Mouse (Mus musculus) kidney, adult 2 months (tissue): ENCODE results near the gene Nup107. TPM values are rescaled to one million over a fixed set of nuclear protein-coding genes. Genes with fewer than 3 reads are reported as not detected.

Source experiments
- DNase-seq: peaks from one replicate; pipeline ENCODE4 v3.0.0; 2021
- H3K27ac ChIP-seq: fragments of 200-500 bp; 2 replicates; pipeline ENCODE4 v1.5.1; 2012; ENCODE audit warnings: low read depth, low read length, control low read depth, inconsistent platforms; ENCODE audit not compliant: insufficient read depth
- H3K27me3 ChIP-seq: fragments of 200-500 bp; replicated peaks from 2 replicates; pipeline ENCODE4 v1.6.1; 2012; ENCODE audit warnings: mild to moderate bottlenecking, moderate library complexity, low read length, inconsistent platforms; ENCODE audit not compliant: control insufficient read depth, insufficient read depth
- H3K36me3 ChIP-seq: fragments of 200-500 bp; 2 replicates; pipeline ENCODE4 v1.6.1; 2012; ENCODE audit warnings: mild to moderate bottlenecking, moderate library complexity, low read length, inconsistent platforms; ENCODE audit not compliant: control insufficient read depth, insufficient read depth
- H3K4me1 ChIP-seq: fragments of 200-500 bp; 2 replicates; pipeline ENCODE4 v1.6.1; 2011; ENCODE audit warnings: low read length; ENCODE audit not compliant: control insufficient read depth, insufficient read depth
- H3K4me3 ChIP-seq: fragments of 200-500 bp; 2 replicates; pipeline ENCODE4 v1.5.1; 2011; ENCODE audit warnings: mild to moderate bottlenecking, low read depth, low read length, control low read depth; ENCODE audit not compliant: insufficient read depth
- CTCF ChIP-seq: fragments of 200-500 bp; conservative IDR thresholded peaks from 2 replicates; pipeline ENCODE4 v1.5.1; 2011; ENCODE audit warnings: low read depth, mild to moderate bottlenecking, control low read depth, low read length, moderate library complexity, mixed read lengths; ENCODE audit not compliant: insufficient read depth, insufficient read length
- POLR2A ChIP-seq: fragments of 200-500 bp; IDR thresholded peaks from one replicate; pipeline ENCODE4 v1.6.1; 2011; ENCODE audit warnings: low read depth, low read length, control low read depth
- WGBS: fragments of 180-500 bp; shearing (Covaris S2); methylation state at CpG from one replicate; pipeline ENCODE4 v1.1.7; 2018; 5-methylcytosine and 5-hydroxymethylcytosine counted together
- polyA plus RNA-seq: library from polyadenylated mRNA; depleted of rRNA; stranded (reverse); fragments of >200 nt; gene quantifications from 2 replicates; pipeline ENCODE4 v1.2.3, GENCODE M21; 2012

The Nup107 gene
- polyA plus RNA-seq, 1 experiment = 4.6 TPM

DNA sequence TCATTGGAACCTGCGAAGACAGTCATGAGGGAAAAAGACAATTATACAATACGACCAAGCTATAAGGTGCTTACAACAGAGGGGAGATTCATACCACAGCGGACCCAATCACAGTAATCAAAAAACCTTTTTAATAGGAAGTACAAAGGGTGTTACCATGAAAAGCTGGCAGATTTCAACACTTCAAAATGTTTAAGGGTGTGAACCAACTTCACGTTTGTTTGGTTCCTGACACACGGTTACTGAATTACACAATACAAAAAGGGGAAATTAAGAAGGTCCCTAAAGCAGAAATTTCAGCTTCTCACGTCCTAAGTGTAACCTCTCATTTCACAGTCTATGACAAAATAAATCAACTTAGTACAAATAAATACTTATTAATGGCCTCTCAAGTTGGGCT, 26.1 kb upstream of the Nup107 start:
- H3K4me1 ChIP-seq = no peaks in the 10 kb centered on the region
- H3K27me3 ChIP-seq = no peaks in the 10 kb centered on the region
- TF ChIP-seq CTCF = no peak
- no peak for TF ChIP-seq POLR2A
- H3K36me3 ChIP-seq = peaks cover 20% of the 10 kb centered on the region
- no peak overlapping the region for H3K4me3 ChIP-seq
- WGBS = 84% methylated on average over 6 of the region's 6 CpGs
- H3K27ac ChIP-seq = no peak overlapping the region
- DNase-seq = no peak

DNA sequence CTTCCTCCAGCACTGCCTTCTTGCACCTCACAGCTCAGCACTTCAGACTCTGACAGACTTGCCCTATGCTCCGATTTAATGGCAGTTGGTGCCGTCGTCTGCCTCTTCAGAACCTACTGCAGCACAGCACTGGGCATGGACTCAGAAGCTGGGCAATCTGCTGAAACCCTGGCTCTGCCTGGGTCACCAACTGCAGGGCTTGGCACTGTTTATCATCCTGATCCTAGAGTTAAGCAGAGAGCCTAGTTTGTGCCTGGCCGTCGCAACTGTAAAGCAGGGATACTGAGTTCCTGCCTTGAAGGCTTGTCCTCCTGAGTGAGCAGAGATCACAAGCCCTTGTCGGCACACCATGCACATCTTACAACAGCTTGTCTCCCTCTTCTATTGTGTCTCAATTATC, 24.2 kb upstream of the Nup107 start:
- no peak overlapping the region for H3K27ac ChIP-seq
- no peak for TF ChIP-seq CTCF
- no peak for TF ChIP-seq POLR2A
- no peaks in the 10 kb centered on the region for H3K27me3 ChIP-seq
- peaks cover 18% of the 10 kb centered on the region for H3K36me3 ChIP-seq
- 89% methylated on average over 6 of the region's 6 CpGs for WGBS
- no peaks in the 10 kb centered on the region for H3K4me1 ChIP-seq
- DNase-seq = no peak
- H3K4me3 ChIP-seq = no peak overlapping the region

DNA sequence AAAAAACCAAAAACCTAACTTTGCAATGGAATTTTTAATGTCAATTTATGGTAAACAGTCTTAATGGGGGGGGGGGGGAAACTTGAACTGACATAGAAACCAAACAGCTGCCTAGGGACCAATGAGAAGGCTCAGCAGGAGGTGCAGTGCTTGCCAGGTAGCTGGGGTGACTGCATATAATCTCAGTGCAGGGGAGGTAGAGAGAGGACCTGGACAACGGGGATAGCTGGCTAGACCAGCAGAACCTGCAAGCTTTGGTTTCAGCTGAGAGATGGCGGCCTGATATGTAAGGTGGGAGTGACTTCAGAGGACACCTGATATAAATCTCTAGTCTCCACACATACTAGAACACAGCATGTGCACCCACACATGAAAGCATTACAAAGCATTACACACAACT, 20.0 kb upstream of the Nup107 start:
- no peak for DNase-seq
- Histone ChIP-seq H3K4me1 (no peaks in the 10 kb centered on the region), H3K27ac (no peak overlapping the region), H3K27me3 (no peaks in the 10 kb centered on the region), H3K36me3 (peaks cover 11% of the 10 kb centered on the region), H3K4me3 (no peak overlapping the region)
- TF ChIP-seq CTCF (no peak), POLR2A (no peak)
- 85% methylated on average over 2 of the region's 2 CpGs for WGBS

DNA sequence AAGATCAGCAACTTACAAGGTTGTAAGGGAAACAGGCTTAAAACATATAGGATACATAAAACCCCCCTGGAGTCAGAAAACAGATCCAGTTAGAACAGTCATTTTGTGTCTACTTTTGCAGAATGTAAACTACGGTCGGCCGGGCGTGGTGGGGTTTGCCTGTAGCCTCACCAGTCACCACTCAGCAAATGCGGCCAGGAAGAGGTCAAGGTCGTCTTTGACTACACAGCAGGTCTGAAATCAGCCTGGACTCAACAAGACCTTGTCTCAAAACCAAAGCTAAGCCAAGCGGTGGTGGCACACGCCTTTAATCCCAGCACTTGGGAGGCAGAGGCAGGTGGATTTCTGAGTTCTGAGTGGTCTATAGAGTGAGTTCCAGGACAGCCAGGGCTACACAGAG, 19.1 kb upstream of the Nup107 start:
- H3K4me1 ChIP-seq = no peaks in the 10 kb centered on the region
- no peak for DNase-seq
- no peak overlapping the region for H3K27ac ChIP-seq
- WGBS = 87% methylated on average over 8 of the region's 8 CpGs
- no peaks in the 10 kb centered on the region for H3K27me3 ChIP-seq
- no peak for TF ChIP-seq POLR2A
- TF ChIP-seq CTCF = no peak
- H3K36me3 ChIP-seq = peaks cover 5% of the 10 kb centered on the region; the same call in 1 of the 2 replicates
- no peak overlapping the region for H3K4me3 ChIP-seq

DNA sequence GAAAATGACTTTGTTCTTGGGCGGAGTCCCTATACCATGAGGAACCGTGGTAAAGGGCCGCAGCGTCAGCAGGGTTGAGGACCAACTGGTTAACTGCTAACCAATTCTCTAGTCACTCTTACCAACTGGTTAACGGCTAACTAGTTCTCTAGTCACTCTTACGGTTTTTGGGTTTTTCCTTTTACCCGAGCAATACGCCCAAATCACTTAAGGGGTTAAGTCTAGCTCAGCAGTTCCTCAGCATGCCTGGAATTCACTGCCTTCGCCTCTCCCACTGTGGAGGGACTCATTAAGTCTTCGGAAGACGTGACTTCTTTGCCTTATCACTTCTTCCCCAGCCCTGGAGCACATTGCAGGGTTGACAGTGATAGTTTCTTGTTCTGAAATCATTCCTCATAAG, 18.0 kb upstream of the Nup107 start:
- WGBS = 83% methylated on average over 11 of the region's 11 CpGs
- H3K27ac ChIP-seq = no peak overlapping the region
- peaks cover 3% of the 10 kb centered on the region; the same call in 1 of the 2 replicates for H3K36me3 ChIP-seq
- no peaks in the 10 kb centered on the region for H3K4me1 ChIP-seq
- no peak for DNase-seq
- H3K27me3 ChIP-seq = no peaks in the 10 kb centered on the region
- TF ChIP-seq CTCF (no peak), POLR2A (no peak)
- H3K4me3 ChIP-seq = no peak overlapping the region

DNA sequence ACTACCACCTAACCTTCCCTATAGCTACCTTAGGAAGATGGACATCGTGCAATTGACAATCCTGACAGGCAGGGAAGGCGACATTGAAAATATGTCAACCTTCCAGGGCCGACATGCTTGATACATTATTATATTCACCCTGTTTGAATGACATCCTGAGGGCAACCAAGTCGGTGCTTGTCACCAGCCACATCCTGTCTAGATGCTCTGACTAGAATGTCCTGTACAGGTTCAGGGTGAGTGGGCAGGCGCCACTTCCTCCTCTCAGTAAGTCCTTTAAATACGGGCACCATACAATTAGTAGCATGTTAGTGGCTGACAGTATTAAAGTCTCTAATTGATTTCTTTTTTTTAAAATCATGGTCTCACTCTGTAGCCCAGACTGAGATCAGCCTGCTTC, 15.6 kb upstream of the Nup107 start:
- no peaks in the 10 kb centered on the region for H3K27me3 ChIP-seq
- H3K27ac ChIP-seq = no peak overlapping the region
- H3K4me1 ChIP-seq = no peaks in the 10 kb centered on the region
- no peak for DNase-seq
- H3K4me3 ChIP-seq = no peak overlapping the region
- TF ChIP-seq CTCF (no peak), POLR2A (no peak)
- WGBS = 65% methylated on average over 6 of the region's 6 CpGs
- no peaks in the 10 kb centered on the region for H3K36me3 ChIP-seq

DNA sequence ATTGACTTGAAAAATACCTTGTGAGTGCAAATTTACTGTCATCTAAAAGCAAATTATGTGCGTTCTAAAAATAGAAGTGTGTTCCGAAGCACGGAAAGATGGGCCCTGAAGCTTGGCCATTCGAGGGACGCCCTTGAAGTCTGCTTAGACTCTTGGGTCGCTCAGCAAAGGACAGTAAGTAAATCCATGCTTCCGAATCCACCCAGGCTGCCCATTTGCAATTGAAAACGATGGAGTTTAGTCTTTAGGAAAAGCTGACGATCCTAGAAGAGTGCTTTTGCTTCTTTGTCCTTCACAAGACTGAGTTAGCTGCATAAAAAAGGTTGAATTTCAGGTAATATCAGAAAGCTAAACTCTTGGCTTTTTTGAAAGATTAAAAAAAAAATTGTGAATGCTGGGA, 13.4 kb upstream of the Nup107 start:
- 58% methylated on average over 9 of the region's 9 CpGs for WGBS
- no peak for DNase-seq
- no peaks in the 10 kb centered on the region for H3K27me3 ChIP-seq
- H3K27ac ChIP-seq = no peak overlapping the region
- H3K4me1 ChIP-seq = no peaks in the 10 kb centered on the region
- no peak overlapping the region for H3K4me3 ChIP-seq
- TF ChIP-seq POLR2A = no peak
- no peak for TF ChIP-seq CTCF
- H3K36me3 ChIP-seq = no peaks in the 10 kb centered on the region
